Mouse (Mus musculus): ENCODE results near the gene Msx1.

DNA sequence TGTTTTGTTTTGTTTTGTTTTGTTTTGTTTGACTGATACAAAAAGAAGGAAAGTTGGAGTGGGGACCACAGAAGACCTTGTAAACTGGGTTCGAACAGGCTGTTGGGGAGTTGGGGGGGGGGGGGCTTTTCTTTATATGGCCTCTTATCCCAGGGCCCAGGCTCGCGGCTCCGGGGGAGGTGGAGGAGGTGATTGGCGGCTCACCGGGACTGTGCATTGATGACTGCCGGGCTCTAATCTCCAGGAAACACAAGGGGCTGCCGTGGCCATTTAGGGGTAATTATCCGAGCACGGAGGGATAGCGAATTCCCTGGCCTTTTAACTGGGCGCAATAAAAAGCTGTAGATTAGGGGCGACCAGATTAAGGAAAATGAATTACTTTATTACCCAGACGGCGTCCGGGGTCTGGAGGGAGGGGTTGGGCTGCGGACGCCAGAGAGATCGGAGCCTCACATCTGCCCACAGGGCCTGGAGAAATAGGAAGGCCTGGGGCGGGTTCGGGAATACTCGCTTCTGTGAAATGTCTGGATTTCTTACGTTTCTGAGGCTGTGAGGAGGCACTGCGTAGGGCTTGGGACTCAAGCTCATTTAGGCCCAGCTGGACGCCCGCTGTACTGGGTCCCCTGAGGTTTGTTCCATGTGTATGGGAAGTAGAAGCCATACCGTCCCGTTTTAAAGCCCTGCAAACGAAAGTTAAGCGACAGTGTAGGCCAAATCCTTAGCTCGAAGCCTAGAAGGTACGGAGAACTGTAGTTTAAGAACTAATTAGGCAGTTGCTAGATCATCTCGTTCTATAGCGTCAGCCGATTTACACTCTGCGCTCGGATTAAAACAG lies 1.4 kb upstream of the Msx1 start:
- TF ChIP-seq GATA1 (IDR thresholded peaks at IDR 0.05; ENCODE audit: borderline replicate concordance, low read length) (no peak), FLI1 (IDR thresholded peaks at IDR 0.05; ENCODE audit: low read length) (no peak)
